Mouse (Mus musculus): ENCODE measurements around the gene Foxp4.
A peak's percentile ranks its signal among the peaks of the same experiment; 100 is the strongest.

The Foxp4 gene

DNA sequence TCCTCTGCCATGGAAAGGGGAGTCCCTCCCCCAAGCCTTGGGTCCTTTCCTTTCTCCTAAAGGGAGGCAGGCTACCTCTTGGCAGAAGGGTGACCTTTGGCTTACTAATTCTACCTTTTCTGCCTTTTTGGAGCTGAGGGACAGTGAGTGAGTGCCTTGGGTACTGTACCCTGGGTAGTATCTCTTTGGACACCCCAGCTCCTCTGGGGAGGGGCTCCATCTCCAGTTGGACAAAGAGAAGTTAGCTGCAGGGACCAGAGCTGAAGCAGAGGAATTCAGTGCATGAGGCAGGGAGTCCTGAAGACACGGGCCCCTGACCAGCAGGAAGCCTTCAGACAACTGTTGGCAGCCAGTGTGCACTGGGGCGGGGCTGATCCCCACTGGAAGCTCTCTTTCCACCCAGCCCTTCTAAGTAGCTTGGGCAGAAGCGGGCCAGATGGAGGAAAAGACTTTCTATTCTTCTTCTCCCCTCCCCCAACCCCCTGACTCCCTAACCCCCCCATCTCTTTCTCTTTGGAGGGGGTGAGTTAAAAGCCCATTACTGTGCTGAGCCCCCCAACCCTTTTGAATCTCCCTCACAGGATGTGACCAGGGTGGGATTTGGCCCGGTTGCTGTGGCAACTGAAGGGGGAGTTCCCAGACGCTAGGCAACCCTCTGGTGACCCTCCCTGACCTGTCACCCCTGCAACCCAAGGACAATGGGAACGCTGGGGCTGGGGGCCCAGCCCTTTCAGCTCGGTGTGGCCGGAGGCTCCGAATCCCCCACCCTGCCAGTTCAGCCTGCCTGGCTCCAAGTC lies 26.3 kb downstream of the Foxp4 start:
- DNase-seq (ENCODE audit: low read depth, low spot score), result no peak

- DNase-seq (ENCODE audit: low read depth, low spot score), result no peak
Measured at GRCm38 (mm10) chr17:47889727-47890126, 34.7 kb downstream of the Foxp4 start.

- no peak for DNase-seq (ENCODE audit: low read depth, low spot score)
Measured at GRCm38 (mm10) chr17:47889267-47889666, 35.2 kb downstream of the Foxp4 start.

GRCm38 (mm10) chr17:47888641-47889040 lies 35.8 kb downstream of the Foxp4 start:
- DNase-seq (ENCODE audit: low read depth, low spot score), result no peak

- no peak for DNase-seq (ENCODE audit: low read depth, low spot score)
Measured at GRCm38 (mm10) chr17:47888155-47888455, 36.3 kb downstream of the Foxp4 start.

DNA sequence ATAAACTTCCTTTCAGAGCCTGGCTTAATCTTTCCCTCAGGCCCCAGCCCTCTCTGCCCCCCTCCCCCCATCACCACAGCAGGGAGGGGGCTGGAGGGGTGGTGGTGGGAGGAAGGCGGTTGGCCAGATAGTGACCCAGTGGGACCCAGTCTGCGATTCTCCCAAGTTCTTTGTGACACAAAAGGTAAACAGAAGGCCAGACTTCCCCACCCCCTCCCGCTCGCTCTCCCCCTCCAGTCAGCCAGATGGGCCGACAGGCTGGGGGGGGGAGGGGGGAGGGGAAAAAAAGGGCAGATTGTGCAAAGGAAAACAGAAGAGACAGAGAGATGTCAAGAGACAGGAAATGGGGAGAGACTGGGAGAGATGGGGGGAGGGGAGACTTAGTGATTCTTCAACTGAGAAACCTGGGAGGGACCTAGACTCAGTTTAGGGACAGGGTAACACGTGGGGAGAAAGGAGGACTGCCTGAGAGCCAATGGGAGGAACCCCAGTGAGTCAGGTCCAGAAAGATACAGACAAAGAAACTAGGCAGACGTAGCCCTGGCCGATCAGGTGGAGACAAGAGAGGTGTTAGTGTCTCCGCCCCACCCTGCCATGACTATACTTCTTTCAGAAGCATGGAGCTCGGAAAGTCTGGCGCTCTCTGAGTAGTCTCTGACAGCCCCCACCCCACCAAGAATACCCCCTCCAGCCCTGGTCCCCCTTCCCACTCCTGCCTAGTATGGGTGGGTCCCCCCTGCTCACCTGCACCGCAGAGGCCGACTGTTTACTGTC lies 36.9 kb downstream of the Foxp4 start:
- DNase-seq (ENCODE audit: low read depth, low spot score), result no peak

DNA sequence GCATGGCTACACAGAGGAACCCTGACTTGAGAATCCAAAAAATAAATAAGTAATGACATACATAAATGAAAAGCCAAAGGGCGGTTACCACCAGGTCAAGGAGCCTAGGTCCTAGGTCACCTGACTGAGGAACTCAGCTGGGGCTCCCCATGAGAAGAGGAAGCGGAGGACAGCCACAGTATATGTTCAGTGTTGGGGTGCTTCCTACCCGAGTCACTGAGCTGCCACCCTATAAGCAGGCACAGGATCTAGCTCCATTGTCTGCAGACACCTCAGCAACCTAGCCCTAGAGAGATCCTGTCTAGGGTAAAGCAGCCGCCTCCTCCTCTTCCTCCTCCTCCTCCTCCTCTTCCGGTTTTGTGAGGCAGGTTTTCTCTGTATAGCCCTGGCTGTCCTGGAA lies 41.3 kb downstream of the Foxp4 start:
- no peak for DNase-seq (ENCODE audit: low read depth, low spot score)

GRCm38 (mm10) chr17:47881330-47881729 lies 43.1 kb downstream of the Foxp4 start:
- DNase-seq (ENCODE audit: low read depth, low spot score), result no peak

- no peak for DNase-seq (ENCODE audit: low read depth, low spot score)
Measured at GRCm38 (mm10) chr17:47879207-47879606, 45.2 kb downstream of the Foxp4 start.

DNA sequence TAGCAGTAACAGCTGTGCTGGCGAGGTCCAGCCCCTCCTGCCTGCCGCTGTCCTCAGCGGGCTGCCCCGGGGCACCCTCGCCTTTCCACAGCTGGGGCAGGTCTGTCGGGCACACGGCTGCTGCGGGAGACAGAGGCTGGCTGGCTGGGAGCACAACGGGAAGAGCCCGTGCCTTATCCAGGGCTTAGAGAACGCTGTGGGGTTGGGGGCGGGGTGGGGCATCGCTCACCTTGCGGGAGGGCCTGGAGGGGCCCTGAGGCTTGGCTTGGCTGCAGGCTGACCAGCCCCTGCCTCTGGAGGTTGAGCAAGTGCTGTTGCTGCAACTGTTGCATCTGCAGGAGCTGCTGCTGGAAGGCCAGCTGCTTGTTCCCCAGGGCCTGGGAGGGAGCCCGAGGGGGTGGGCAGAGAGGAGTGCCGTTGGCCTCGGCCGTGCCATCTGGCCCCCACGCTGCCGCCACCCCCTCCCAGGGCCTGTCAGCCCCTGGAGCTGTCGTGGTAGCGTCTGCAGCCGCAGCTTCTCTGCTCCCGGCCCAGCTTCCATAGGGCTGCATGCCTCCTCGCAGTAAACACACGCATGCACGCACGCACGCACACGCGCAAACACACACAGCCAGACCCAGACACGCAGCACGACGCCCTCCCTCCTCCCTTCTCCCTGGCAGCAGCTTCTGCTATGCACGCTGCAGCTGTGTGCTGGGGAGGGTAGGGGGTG lies 45.9 kb downstream of the Foxp4 start:
- peak; percentile 71 for DNase-seq (ENCODE audit: low read depth, low spot score)

- DNase-seq (ENCODE audit: low read depth, low spot score), result no peak
Measured at GRCm38 (mm10) chr17:47877715-47878377, 46.6 kb downstream of the Foxp4 start.

DNA sequence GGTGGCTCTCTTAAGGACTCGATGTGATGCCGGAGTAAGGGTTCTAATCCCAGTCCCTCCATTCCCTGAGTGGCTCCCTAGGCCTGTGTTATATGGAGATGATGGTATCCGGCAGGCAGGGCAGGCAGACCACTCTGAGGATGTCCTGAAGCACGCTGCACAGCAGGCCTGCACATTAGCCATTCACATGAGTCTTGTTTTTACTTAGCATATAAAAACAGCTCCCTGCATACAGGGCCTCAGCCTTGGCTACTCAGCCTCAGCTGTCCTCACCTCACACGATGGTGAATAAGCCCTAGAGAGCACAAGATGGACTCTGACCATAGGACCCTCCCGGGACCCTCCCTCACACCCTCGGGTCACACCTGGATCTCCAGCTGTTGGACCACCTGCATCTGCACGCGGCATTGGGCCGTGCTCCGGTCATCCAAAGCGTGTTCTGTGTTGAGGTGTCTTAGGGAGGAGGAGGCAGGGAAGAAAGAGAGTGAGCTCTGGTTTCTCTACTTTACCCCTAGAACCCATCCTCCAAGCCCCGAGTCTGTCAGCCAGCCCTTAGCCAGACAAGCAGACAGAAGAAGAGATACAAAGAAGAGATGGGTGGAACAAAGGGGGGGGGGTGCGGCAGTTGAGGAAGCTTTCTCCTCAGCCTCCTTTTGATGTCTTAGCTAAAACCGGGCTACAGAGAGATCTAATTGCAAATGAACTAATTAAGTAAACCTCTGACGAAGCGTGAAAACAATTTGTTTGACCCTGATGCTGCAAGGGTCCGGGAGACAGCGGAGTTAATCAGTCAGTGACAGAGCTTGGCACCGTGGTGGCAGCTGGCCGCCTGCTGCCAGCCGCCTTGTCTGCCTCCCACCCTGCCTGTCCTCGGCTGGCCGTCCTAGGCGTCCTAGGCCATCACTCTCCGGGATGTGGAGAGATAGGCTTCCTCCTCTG lies 47.4 kb downstream of the Foxp4 start:
- no peak for DNase-seq (ENCODE audit: low read depth, low spot score)

- DNase-seq (ENCODE audit: low read depth, low spot score), result no peak
Measured at GRCm38 (mm10) chr17:47873341-47873791, 51.1 kb downstream of the Foxp4 start.

DNA sequence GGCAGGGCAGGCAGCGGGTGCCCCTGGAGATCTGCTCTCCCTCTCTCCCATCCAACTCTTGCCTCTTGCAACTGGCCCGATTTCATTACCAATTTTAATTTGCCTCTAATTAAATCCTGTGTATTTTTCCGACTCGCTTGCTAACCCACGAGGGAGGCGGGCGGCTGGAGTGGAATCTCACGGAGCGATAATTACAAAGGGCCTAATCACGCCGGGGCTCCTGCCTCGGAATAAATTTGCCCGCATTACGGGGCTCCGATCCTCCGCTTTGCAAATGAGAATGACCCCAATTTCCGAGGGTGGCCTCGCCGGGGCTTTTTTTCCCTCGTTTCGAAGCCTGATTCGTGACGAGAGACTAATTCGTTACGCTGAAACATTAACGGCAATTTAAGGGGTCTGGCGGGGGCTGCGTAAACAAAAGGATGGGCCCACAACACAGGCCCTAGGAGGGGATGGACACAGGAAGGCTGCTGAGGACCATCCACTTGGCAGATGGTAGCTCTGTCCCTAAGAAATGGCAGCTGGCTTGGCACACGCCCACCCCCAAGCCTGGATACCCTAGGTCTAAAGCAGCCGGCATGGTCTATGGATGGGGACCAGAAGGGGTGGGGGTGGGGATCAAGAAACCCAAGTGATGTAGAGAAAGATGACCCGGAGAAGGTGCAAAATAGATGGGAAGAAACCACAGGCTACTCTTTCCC lies 52.0 kb downstream of the Foxp4 start:
- DNase-seq (ENCODE audit: low read depth, low spot score), result no peak

DNA sequence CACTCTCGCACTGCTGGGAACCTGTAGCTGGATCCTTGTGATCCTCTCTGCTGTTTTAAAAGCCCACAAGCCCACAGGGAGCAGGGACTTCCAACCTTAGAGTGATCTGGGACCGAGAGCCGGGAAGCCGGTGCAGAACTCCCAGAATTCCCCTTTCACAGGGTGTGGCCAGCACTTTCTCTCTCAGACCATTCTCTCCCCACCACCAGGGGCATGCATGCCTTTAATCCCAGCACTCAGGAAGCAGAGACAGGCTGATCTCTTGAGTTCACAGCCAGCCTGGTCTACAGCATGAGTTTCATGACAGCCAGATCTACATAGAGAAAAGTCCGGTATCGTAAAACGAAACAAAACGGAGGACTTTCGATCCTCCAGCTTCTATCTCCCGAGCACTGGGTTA lies 54.6 kb downstream of the Foxp4 start:
- DNase-seq (ENCODE audit: low read depth, low spot score), result no peak

DNA sequence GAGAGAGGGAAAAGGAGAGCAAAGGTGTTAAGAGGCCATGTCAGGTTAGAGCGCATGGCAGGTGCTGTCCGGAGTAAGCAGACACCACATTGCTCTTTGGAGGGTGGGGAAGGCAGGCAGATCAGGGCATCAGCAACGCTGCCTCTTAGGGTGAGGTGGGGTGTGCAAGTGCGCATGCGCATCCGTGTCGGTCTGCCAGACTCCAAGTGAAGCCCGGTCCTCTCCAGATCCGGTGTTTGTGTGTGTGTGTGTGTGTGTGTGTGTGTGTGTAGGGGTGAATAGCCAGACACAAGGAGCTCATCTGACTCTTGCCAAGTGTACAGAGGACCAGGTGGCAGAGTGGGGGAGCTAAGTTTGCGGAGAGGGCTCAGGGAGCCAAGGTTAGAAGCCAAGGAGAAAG lies 58.4 kb downstream of the Foxp4 start:
- DNase-seq (ENCODE audit: low read depth, low spot score), result no peak

- DNase-seq (ENCODE audit: low read depth, low spot score), result no peak
Measured at GRCm38 (mm10) chr17:47864496-47864895, 59.9 kb downstream of the Foxp4 start.

DNA sequence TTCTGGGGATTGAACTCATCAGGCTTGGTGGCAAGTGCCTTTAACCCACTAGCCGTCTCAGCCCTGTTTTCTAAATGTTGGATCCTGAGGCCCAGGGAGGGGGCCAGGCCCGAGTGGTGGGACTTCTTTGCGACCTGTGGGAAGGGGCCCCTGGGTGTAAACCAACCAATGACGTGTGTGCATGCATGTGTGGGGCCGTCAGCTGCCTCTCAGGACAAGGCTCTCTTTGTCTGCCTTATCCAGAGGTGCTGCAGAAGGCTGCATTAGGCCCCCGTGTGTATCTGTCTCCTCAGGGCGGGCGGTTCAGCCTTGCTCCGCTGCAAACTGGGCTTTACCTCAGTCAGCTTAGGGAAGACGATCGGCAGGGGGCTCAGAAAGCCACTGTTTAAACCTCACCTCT lies 61.0 kb downstream of the Foxp4 start:
- DNase-seq (ENCODE audit: low read depth, low spot score), result no peak

DNA sequence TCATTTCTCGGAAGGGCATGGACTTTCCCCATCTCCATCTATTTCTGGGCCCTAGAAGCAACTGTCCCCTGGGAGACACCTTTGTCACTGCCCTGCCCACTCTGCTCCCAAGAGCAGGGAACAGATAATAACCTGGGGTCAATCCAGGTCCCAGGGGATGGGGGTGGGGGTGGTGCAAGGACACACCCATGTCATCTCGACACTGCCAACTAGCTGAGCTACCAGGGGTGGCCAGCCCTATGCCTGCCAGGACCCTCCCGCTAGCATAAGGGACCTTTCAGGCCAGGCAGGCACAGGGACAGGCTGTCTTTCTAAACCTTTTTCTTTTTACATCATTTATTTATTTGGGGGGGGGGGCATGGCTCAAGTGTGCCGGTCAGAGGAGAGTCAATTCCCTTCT lies 61.4 kb downstream of the Foxp4 start:
- no peak for DNase-seq (ENCODE audit: low read depth, low spot score)

- DNase-seq (ENCODE audit: low read depth, low spot score), result no peak
Measured at GRCm38 (mm10) chr17:47855544-47855943, 68.9 kb downstream of the Foxp4 start.

Data from brain, embryonic 18.5 days (tissue).